Mouse (Mus musculus): ENCODE results near the gene Slc25a22.

Gene Slc25a22

GRCm38 (mm10) chr7:141437178-141438120, at the start of gene Slc25a22:
Gene Slc25a22 (minus strand): TSS chr7:141437892.
- CTCF ChIA-PET: interaction anchor here (1.1 kb wide), 1 partner anchor 9 kb away, joined by 4 read pairs; the partner anchor contains the start of gene Rplp2

GRCm38 (mm10) chr7:141487141-141487540, 49.4 kb upstream of the Slc25a22 start:
- CTCF ChIA-PET: interaction anchor here (0.8 kb wide), 1 partner anchor 651 kb away, joined by 4 read pairs; no protein-coding TSS in a partner anchor

- CTCF ChIA-PET: no interaction called here
Observed at GRCm38 (mm10) chr7:141486239-141486638, 48.5 kb upstream of the Slc25a22 start.

GRCm38 (mm10) chr7:141485606-141486005, 47.9 kb upstream of the Slc25a22 start:
- CTCF ChIA-PET: no interaction called here

- CTCF ChIA-PET: no interaction called here
Observed at GRCm38 (mm10) chr7:141485186-141485585, 47.5 kb upstream of the Slc25a22 start.

- CTCF ChIA-PET: no interaction called here
Observed at GRCm38 (mm10) chr7:141484186-141485120, 46.8 kb upstream of the Slc25a22 start.

- CTCF ChIA-PET: interaction anchor here (0.6 kb wide), 2 partner anchors 80 to 104 kb away, joined by 4 to 12 read pairs; no protein-coding TSS in a partner anchor
Observed at GRCm38 (mm10) chr7:141483114-141483653, 45.5 kb upstream of the Slc25a22 start.

GRCm38 (mm10) chr7:141482531-141483024, 44.9 kb upstream of the Slc25a22 start:
- CTCF ChIA-PET: interaction anchor here (0.6 kb wide), 1 partner anchor 79 kb away, joined by 12 read pairs; no protein-coding TSS in a partner anchor

- CTCF ChIA-PET: interaction anchor here (0.8 to 1.1 kb wide), 2 partner anchors 46 to 439 kb away, joined by 3 read pairs; no protein-coding TSS in a partner anchor
Observed at GRCm38 (mm10) chr7:141481498-141482401, 44.1 kb upstream of the Slc25a22 start.

- CTCF ChIA-PET: interaction anchor here (0.8 to 1.1 kb wide), 3 partner anchors 47 to 443 kb away, joined by 3 read pairs; no protein-coding TSS in a partner anchor
Observed at GRCm38 (mm10) chr7:141480842-141481497, 43.3 kb upstream of the Slc25a22 start.

GRCm38 (mm10) chr7:141478270-141478748, 40.6 kb upstream of the Slc25a22 start:
- CTCF ChIA-PET: no interaction called here

GRCm38 (mm10) chr7:141477578-141478269, 40.0 kb upstream of the Slc25a22 start:
- CTCF ChIA-PET: interaction anchor here (0.5 to 0.6 kb wide), 2 partner anchors 39 to 859 kb away, joined by 3 to 5 read pairs; no protein-coding TSS in a partner anchor

GRCm38 (mm10) chr7:141476981-141477370, 39.3 kb upstream of the Slc25a22 start:
- CTCF ChIA-PET: no interaction called here

GRCm38 (mm10) chr7:141476226-141476980, 38.7 kb upstream of the Slc25a22 start:
- CTCF ChIA-PET: interaction anchor here (0.7 kb wide), 1 partner anchor 64 kb away, joined by 3 read pairs; no protein-coding TSS in a partner anchor

GRCm38 (mm10) chr7:141475805-141476158, 38.1 kb upstream of the Slc25a22 start:
- CTCF ChIA-PET: interaction anchor here (0.7 kb wide), 1 partner anchor 65 kb away, joined by 3 read pairs; no protein-coding TSS in a partner anchor

GRCm38 (mm10) chr7:141475011-141475804, 37.5 kb upstream of the Slc25a22 start, which contains the start of the genes Polr2l and Tspan4:
Gene Polr2l (minus strand): TSS chr7:141475132.
Gene Tspan4 (plus strand): TSS chr7:141475240.
- CTCF ChIA-PET: interaction anchor here (0.7 kb wide), 1 partner anchor 65 kb away, joined by 3 read pairs; no protein-coding TSS in a partner anchor

- CTCF ChIA-PET: interaction anchor here (0.6 kb wide), 1 partner anchor 1975 kb away, joined by 3 read pairs; no protein-coding TSS in a partner anchor
Observed at GRCm38 (mm10) chr7:141474160-141474559, 36.5 kb upstream of the Slc25a22 start.
